Mouse (Mus musculus) cerebellum, adult (tissue): ENCODE measurements around the gene Map3k9.

ENCODE experiments used
- ATAC-seq: cut with Nextera tagmentation; 2 replicates; pipeline ENCODE4 v1.9.2; 2017; ENCODE audit warnings: mild to moderate bottlenecking, moderate library complexity, mixed read lengths; ENCODE audit not compliant: insufficient number of reproducible peaks, low FRiP score, low TSS enrichment

The Map3k9 gene

GRCm38 (mm10) chr12:81788672-81789084 lies 7.7 kb upstream of the Map3k9 start:
- ATAC-seq, result peak; percentile 65; the same call in 1 of the 2 replicates

- no peak for ATAC-seq
These were observed 6.3 kb upstream of the Map3k9 start for GRCm38 (mm10) chr12:81787262-81787661.

- no peak for ATAC-seq
These were observed 2.3 kb upstream of the Map3k9 start for GRCm38 (mm10) chr12:81783301-81783700.

GRCm38 (mm10) chr12:81782606-81783005 lies 1.6 kb upstream of the Map3k9 start:
- ATAC-seq, result no peak

GRCm38 (mm10) chr12:81780271-81781093 lies 493 bp downstream of the Map3k9 start:
- peak; percentile 22 for ATAC-seq

GRCm38 (mm10) chr12:81779831-81780230 lies 1.1 kb downstream of the Map3k9 start:
- ATAC-seq, result no peak

- no peak for ATAC-seq
These were observed 4.8 kb downstream of the Map3k9 start for GRCm38 (mm10) chr12:81776191-81776590.

GRCm38 (mm10) chr12:81775641-81776040 lies 5.3 kb downstream of the Map3k9 start:
- no peak for ATAC-seq

GRCm38 (mm10) chr12:81774186-81774585 lies 6.8 kb downstream of the Map3k9 start:
- ATAC-seq, result no peak

GRCm38 (mm10) chr12:81769458-81769857 lies 11.5 kb downstream of the Map3k9 start:
- ATAC-seq, result no peak

GRCm38 (mm10) chr12:81765386-81765785 lies 15.6 kb downstream of the Map3k9 start:
- no peak for ATAC-seq

- ATAC-seq, result no peak
These were observed 16.6 kb downstream of the Map3k9 start for GRCm38 (mm10) chr12:81764370-81764769.

GRCm38 (mm10) chr12:81754651-81755050 lies 26.3 kb downstream of the Map3k9 start:
- 0 out of 2 replicates have a peak, but pooled peaks have one; percentile 17 for ATAC-seq

GRCm38 (mm10) chr12:81751116-81751515 lies 29.9 kb downstream of the Map3k9 start:
- no peak for ATAC-seq

- ATAC-seq, result no peak
These were observed 32.1 kb downstream of the Map3k9 start for GRCm38 (mm10) chr12:81748918-81749317.

- no peak for ATAC-seq
These were observed 32.9 kb downstream of the Map3k9 start for GRCm38 (mm10) chr12:81748021-81748576.

- no peak for ATAC-seq
These were observed 34.5 kb downstream of the Map3k9 start for GRCm38 (mm10) chr12:81746400-81747024.

GRCm38 (mm10) chr12:81735246-81736070 lies 45.5 kb downstream of the Map3k9 start:
- no peak for ATAC-seq

- ATAC-seq, result no peak
These were observed 54.6 kb downstream of the Map3k9 start for GRCm38 (mm10) chr12:81726246-81726822.

GRCm38 (mm10) chr12:81724776-81725175 lies 56.2 kb downstream of the Map3k9 start:
- no peak for ATAC-seq
